In genomic region chr5:143622623-143623150, GRCm38 (mm10) we compare ENCODE assay signal across 8 mouse cellular contexts. TPM values are rescaled to one million over a fixed set of nuclear protein-coding genes. Genes with fewer than 3 reads are reported as not detected.
A peak's percentile ranks its signal among the peaks of the same experiment; 100 is the strongest.
DNase-seq lines count a peak whose midpoint lies in the region; ATAC-seq and TF ChIP-seq lines count a peak whose summit lies in the region.

No protein-coding gene starts in this region.

- no peak for TF ChIP-seq CTCF in heart, adult 2 months (IDR thresholded peaks at IDR 0.05)
- no peak for TF ChIP-seq CTCF in E14TG2a.4 (conservative IDR thresholded peaks at IDR 0.05; ENCODE audit: low read length)

- H3K27ac ChIP-seq in heart, adult 2 months: peak overlapping the region; percentile 84
- peak overlapping the region; percentile 84 for H3K27ac ChIP-seq in limb, embryonic 12.5 days

- H3K79me2 ChIP-seq in heart, adult 2 months (replicated peaks; ENCODE audit: control insufficient read depth, insufficient read depth, low read length): peaks cover 6% of the 10 kb centered on the region

- peak overlapping the region; percentile 95 for H3K9ac ChIP-seq in heart, adult 2 months (ENCODE audit: low read depth, low read length)
- H3K9ac ChIP-seq in limb, embryonic 12.5 days (replicated peaks): peak overlapping the region; percentile 83

- peaks cover 13% of the 10 kb centered on the region for H3K4me1 ChIP-seq in heart, adult 2 months (ENCODE audit: control insufficient read depth, insufficient read depth, low read length)
- peaks cover 24% of the 10 kb centered on the region for H3K4me1 ChIP-seq in E14TG2a.4 (replicated peaks; ENCODE audit: low read depth, low read length)
- peaks cover 66% of the 10 kb centered on the region for H3K4me1 ChIP-seq in limb, embryonic 12.5 days (replicated peaks)

- under 1% methylated on average over 48 of the region's 48 CpGs for WGBS in heart, adult 2 months
- under 1% methylated on average over 48 of the region's 48 CpGs for WGBS in limb, embryonic 12.5 days

- peak overlapping the region; percentile 84 for H3K4me2 ChIP-seq in limb, embryonic 12.5 days

- H3K9me3 ChIP-seq in E14TG2a.4 (ENCODE audit: low read length): peaks cover 10% of the 10 kb centered on the region
- H3K9me3 ChIP-seq in limb, embryonic 12.5 days: no peaks in the 10 kb centered on the region

- TF ChIP-seq EP300 in heart, adult 2 months (IDR thresholded peaks at IDR 0.05; ENCODE audit: insufficient read depth, low read depth, low read length): no peak

- ATAC-seq in erythroid progenitor cell, adult 5-6 weeks (replicated peaks; ENCODE audit: low FRiP score, poor library complexity, severe bottlenecking): peak; percentile 28
- peak; percentile 59 for ATAC-seq in limb, embryonic 12.5 days (ENCODE audit: insufficient number of reproducible peaks, insufficient read depth, low FRiP score, low TSS enrichment, low read depth)
- ATAC-seq in neutrophil, adult 5-6 weeks (ENCODE audit: extremely low read depth, insufficient number of reproducible peaks, low FRiP score, poor library complexity, severe bottlenecking): peak; percentile 42
- ATAC-seq in inflammation-experienced regulatory T-cells, adult 6 months: no peak

- H3K27me3 ChIP-seq in heart, adult 2 months (ENCODE audit: control insufficient read depth, insufficient read depth, low read length): no peaks in the 10 kb centered on the region
- peaks cover 15% of the 10 kb centered on the region; the same call in 1 of the 2 replicates for H3K27me3 ChIP-seq in E14TG2a.4 (ENCODE audit: insufficient read depth, low read length)
- no peaks in the 10 kb centered on the region for H3K27me3 ChIP-seq in limb, embryonic 12.5 days

- no peak for DNase-seq in heart, adult 2 months
- DNase-seq in heart, adult 8-10 months (ENCODE audit: low spot score): no peak
- no peak for DNase-seq in layer of hippocampus, postnatal 36 days

- intact Hi-C loops in heart, adult 2 months (cut with DNase I): loop anchor here (2.0 to 5.0 kb wide), 3 partner anchors 35 to 52 kb away; no protein-coding TSS in a partner anchor

- H3K4me3 ChIP-seq in heart, adult 2 months: peak overlapping the region; percentile 64
- peak overlapping the region; percentile 89 for H3K4me3 ChIP-seq in E14TG2a.4 (replicated peaks; ENCODE audit: low read length)
- H3K4me3 ChIP-seq in limb, embryonic 12.5 days (replicated peaks): peak overlapping the region; percentile 88

- no peak for TF ChIP-seq POLR2A in heart, adult 2 months (IDR thresholded peaks at IDR 0.05; ENCODE audit: insufficient read depth, low read depth, low read length)

- peaks cover 6% of the 10 kb centered on the region for H3K36me3 ChIP-seq in heart, adult 2 months (ENCODE audit: control insufficient read depth, insufficient read depth, low read length)
- no peaks in the 10 kb centered on the region for H3K36me3 ChIP-seq in E14TG2a.4 (ENCODE audit: insufficient read depth, low read length)
- H3K36me3 ChIP-seq in limb, embryonic 12.5 days: no peaks in the 10 kb centered on the region

RNA-seq across cellular contexts. Expression of gene Cyth3, which starts 0.4 kb away (rescaled TPM):
- total RNA-seq in heart, adult 2 months (2021): 10 to 100 TPM; 26.1 to 44.6 TPM
- polyA plus RNA-seq in heart, adult 2 months (2012; rRNA removed): 25.1 and 39.2 TPM in 2 replicates
- total RNA-seq in heart, adult 8-10 months (2022): 10 to 100 TPM; 23.1 to 33.1 (median 27.4) TPM
- total RNA-seq in erythroid progenitor cell, adult 5-6 weeks (2015; ENCODE audit: low replicate concordance): 42.2 and 63.7 TPM in 2 replicates
- 53.3 and 72.6 TPM in 2 replicates for total RNA-seq in erythroid progenitor cell, adult 5-6 weeks (2017; ENCODE audit: low replicate concordance)
- polyA plus RNA-seq in limb, embryonic 12.5 days (2016; fragmentation: Nextera tagmentation; extraction: Ambion mirVana): 53.2 and 55.5 TPM in 2 replicates
- total RNA-seq in neutrophil, adult 5-6 weeks (2017): 10.2 and 11.3 TPM in 2 replicates
- polyA plus RNA-seq in inflammation-experienced regulatory T-cells, adult 6 months (2017; shearing (Covaris generic)): 10 to 100 TPM; 11.4 to 41.0 (median 34.9) TPM
- total RNA-seq in layer of hippocampus, postnatal 36 days (2021): 10 to 100 TPM; 44.2 to 48.6 TPM
